Mouse (Mus musculus): ENCODE data around the gene Hbb-bh2. TPM values are rescaled to one million over a fixed set of nuclear protein-coding genes. Genes with fewer than 3 reads are reported as not detected.
"Not testable (repeated sequence)": the region's sequence is repeated elsewhere in the genome, so short reads cannot be mapped to it uniquely, and the experiment has no call there.

Gene Hbb-bh2
- polyA plus RNA-seq, 1 experiment from 2014 or later: not detected

GRCm38 (mm10) chr7:103827808-103828207, 12.5 kb downstream of the Hbb-bh2 start, which contains the start of gene Hbb-bs:
Gene Hbb-bs, minus strand, starts transcription at chr7:103828096.
- Histone ChIP-seq H3K36me3 (no peaks in the 10 kb centered on the region), H3K27ac (no peak within 1 kb of the TSS), H3K4me1 (no peaks in the 10 kb centered on the region), H3K9me3 (replicated peaks) (no peaks in the 10 kb centered on the region), H3K27me3 (ENCODE audit: low read depth, poor library complexity, severe bottlenecking) (no peaks in the 10 kb centered on the region), H3K4me3 (no peak within 1 kb of the TSS)
- WGBS: 93% methylated on average over 4 of the region's 4 CpGs
- no peak for DNase-seq (ENCODE audit: low spot score)

- H3K27me3 ChIP-seq (ENCODE audit: low read depth, poor library complexity, severe bottlenecking); H3K27ac ChIP-seq; H3K4me1 ChIP-seq; H3K36me3 ChIP-seq; DNase-seq (ENCODE audit: low spot score); H3K4me3 ChIP-seq; H3K9me3 ChIP-seq (replicated peaks): not testable (repeated sequence)
- WGBS: no CpG with 5 or more reads among the region's 2 CpGs
Measured at GRCm38 (mm10) chr7:103827139-103827538, 13.2 kb downstream of the Hbb-bh2 start.

- no peak for DNase-seq (ENCODE audit: low spot score)
- no peaks in the 10 kb centered on the region for H3K4me1 ChIP-seq
- no peaks in the 10 kb centered on the region for H3K27me3 ChIP-seq (ENCODE audit: low read depth, poor library complexity, severe bottlenecking)
- H3K36me3 ChIP-seq: no peaks in the 10 kb centered on the region
- H3K4me3 ChIP-seq: no peak overlapping the region
- no peak overlapping the region for H3K27ac ChIP-seq
- no peaks in the 10 kb centered on the region for H3K9me3 ChIP-seq (replicated peaks)
- WGBS: 84% methylated on average over 3 of the region's 3 CpGs
Measured at GRCm38 (mm10) chr7:103826255-103826887, 13.9 kb downstream of the Hbb-bh2 start.

- Histone ChIP-seq H3K36me3 (no peaks in the 10 kb centered on the region), H3K27ac (no peak overlapping the region), H3K9me3 (replicated peaks) (no peaks in the 10 kb centered on the region), H3K4me3 (no peak overlapping the region), H3K27me3 (ENCODE audit: low read depth, poor library complexity, severe bottlenecking) (no peaks in the 10 kb centered on the region), H3K4me1 (no peaks in the 10 kb centered on the region)
- DNase-seq (ENCODE audit: low spot score): no peak
- WGBS: 95% methylated on average over 3 of the region's 3 CpGs
Measured at GRCm38 (mm10) chr7:103825536-103826254, 14.6 kb downstream of the Hbb-bh2 start.

- Histone ChIP-seq H3K27ac (no peak overlapping the region), H3K4me3 (no peak overlapping the region), H3K9me3 (replicated peaks) (no peaks in the 10 kb centered on the region), H3K36me3 (no peaks in the 10 kb centered on the region), H3K27me3 (ENCODE audit: low read depth, poor library complexity, severe bottlenecking) (no peaks in the 10 kb centered on the region), H3K4me1 (no peaks in the 10 kb centered on the region)
- WGBS: 95% methylated on average over 2 of the region's 2 CpGs
- no peak for DNase-seq (ENCODE audit: low spot score)
Measured at GRCm38 (mm10) chr7:103824597-103824996, 15.7 kb downstream of the Hbb-bh2 start.

GRCm38 (mm10) chr7:103815085-103815484, 25.2 kb downstream of the Hbb-bh2 start:
- not testable (repeated sequence) for H3K9me3 ChIP-seq (replicated peaks); DNase-seq (ENCODE audit: low spot score); H3K27me3 ChIP-seq (ENCODE audit: low read depth, poor library complexity, severe bottlenecking); H3K4me1 ChIP-seq; H3K4me3 ChIP-seq; H3K27ac ChIP-seq; H3K36me3 ChIP-seq
- WGBS: 100% methylated on average over 1 of the region's 2 CpGs

- no peak for DNase-seq (ENCODE audit: low spot score)
- H3K9me3 ChIP-seq (replicated peaks): no peaks in the 10 kb centered on the region
- WGBS: 84% methylated on average over 3 of the region's 3 CpGs
- no peaks in the 10 kb centered on the region for H3K36me3 ChIP-seq
- H3K4me3 ChIP-seq: no peak within 1 kb of the TSS
- no peaks in the 10 kb centered on the region for H3K4me1 ChIP-seq
- H3K27me3 ChIP-seq (ENCODE audit: low read depth, poor library complexity, severe bottlenecking): no peaks in the 10 kb centered on the region
- no peak within 1 kb of the TSS for H3K27ac ChIP-seq
Measured at GRCm38 (mm10) chr7:103813766-103814165, 26.6 kb downstream of the Hbb-bh2 start, which contains the start of gene Hbb-bt. Gene Hbb-bt, minus strand, starts transcription at chr7:103813996.

GRCm38 (mm10) chr7:103813152-103813551, 27.2 kb downstream of the Hbb-bh2 start:
- not testable (repeated sequence) for H3K36me3 ChIP-seq; H3K9me3 ChIP-seq (replicated peaks); H3K4me3 ChIP-seq; H3K27me3 ChIP-seq (ENCODE audit: low read depth, poor library complexity, severe bottlenecking); DNase-seq (ENCODE audit: low spot score); H3K4me1 ChIP-seq; H3K27ac ChIP-seq
- no CpG with 5 or more reads among the region's 3 CpGs for WGBS

GRCm38 (mm10) chr7:103812174-103812573, 28.1 kb downstream of the Hbb-bh2 start:
- Histone ChIP-seq H3K9me3 (replicated peaks) (no peaks in the 10 kb centered on the region), H3K4me3 (no peak overlapping the region)
- 81% methylated on average over 1 of the region's 1 CpGs for WGBS

GRCm38 (mm10) chr7:103811223-103811845, 29.0 kb downstream of the Hbb-bh2 start:
- Histone ChIP-seq H3K9me3 (replicated peaks) (no peaks in the 10 kb centered on the region), H3K4me1 (no peaks in the 10 kb centered on the region), H3K4me3 (no peak overlapping the region), H3K36me3 (no peaks in the 10 kb centered on the region), H3K27ac (no peak overlapping the region), H3K27me3 (ENCODE audit: low read depth, poor library complexity, severe bottlenecking) (no peaks in the 10 kb centered on the region)
- DNase-seq (ENCODE audit: low spot score): no peak
- WGBS: 75% methylated on average over 1 of the region's 1 CpGs

More at GRCm38 (mm10) chr7:103812174-103812573, 28.1 kb downstream of the Hbb-bh2 start:
- no peak for DNase-seq (ENCODE audit: low spot score)
- Histone ChIP-seq H3K27me3 (ENCODE audit: low read depth, poor library complexity, severe bottlenecking) (no peaks in the 10 kb centered on the region), H3K36me3 (no peaks in the 10 kb centered on the region), H3K4me1 (no peaks in the 10 kb centered on the region), H3K27ac (no peak overlapping the region)

GRCm38 (mm10) chr7:103810746-103811145, 29.6 kb downstream of the Hbb-bh2 start:
- Histone ChIP-seq H3K4me3 (no peak overlapping the region), H3K4me1 (no peaks in the 10 kb centered on the region), H3K9me3 (replicated peaks) (no peaks in the 10 kb centered on the region), H3K27ac (no peak overlapping the region), H3K36me3 (no peaks in the 10 kb centered on the region), H3K27me3 (ENCODE audit: low read depth, poor library complexity, severe bottlenecking) (no peaks in the 10 kb centered on the region)
- 86% methylated on average over 3 of the region's 3 CpGs for WGBS
- DNase-seq (ENCODE audit: low spot score): no peak

- DNase-seq (ENCODE audit: low spot score): no peak
- Histone ChIP-seq H3K4me1 (no peaks in the 10 kb centered on the region), H3K9me3 (replicated peaks) (no peaks in the 10 kb centered on the region), H3K27ac (no peak overlapping the region), H3K36me3 (no peaks in the 10 kb centered on the region), H3K27me3 (ENCODE audit: low read depth, poor library complexity, severe bottlenecking) (no peaks in the 10 kb centered on the region), H3K4me3 (no peak overlapping the region)
- WGBS: 84% methylated on average over 1 of the region's 1 CpGs
Measured at GRCm38 (mm10) chr7:103810296-103810695, 30.0 kb downstream of the Hbb-bh2 start.

GRCm38 (mm10) chr7:103809801-103810155, 30.5 kb downstream of the Hbb-bh2 start:
- no peaks in the 10 kb centered on the region for H3K9me3 ChIP-seq (replicated peaks)
- no peak for DNase-seq (ENCODE audit: low spot score)
- no peaks in the 10 kb centered on the region for H3K36me3 ChIP-seq
- WGBS: 62% methylated on average over 1 of the region's 1 CpGs
- no peaks in the 10 kb centered on the region for H3K4me1 ChIP-seq
- no peak overlapping the region for H3K27ac ChIP-seq
- H3K27me3 ChIP-seq (ENCODE audit: low read depth, poor library complexity, severe bottlenecking): no peaks in the 10 kb centered on the region
- H3K4me3 ChIP-seq: no peak overlapping the region
